In genomic region chr9:52472859-52473258, GRCm38 (mm10) we compare ENCODE assay signal across 13 mouse cellular contexts.
DNase-seq lines count a peak whose midpoint lies in the region; ATAC-seq and TF ChIP-seq lines count a peak whose summit lies in the region.
"Had no signal": no experiment of that assay in that cellular context is flagged by ENCODE, and none has a peak within 500 bp of the region (broad histone marks: within the 10 kb centered on the region; RNA-seq: fewer than 3 reads in every experiment).

No protein-coding gene starts in this region.

- H3K4me1 ChIP-seq in cerebellum, adult 2 months (ENCODE audit: control insufficient read depth, insufficient read depth, low read length) = peaks cover 9% of the 10 kb centered on the region
- no peaks in the 10 kb centered on the region for H3K4me1 ChIP-seq in midbrain, postnatal 0 days (ENCODE audit: insufficient read depth, low read length)
- H3K4me1 ChIP-seq in midbrain, embryonic 15.5 days = no peaks in the 10 kb centered on the region
- H3K4me1 ChIP-seq in neural tube, embryonic 14.5 days (ENCODE audit: control insufficient read depth, insufficient read depth, low read length) = no peaks in the 10 kb centered on the region; the same call in 1 of the 2 replicates

- no peak for ATAC-seq in midbrain, postnatal 0 days (ENCODE audit: low FRiP score)
- ATAC-seq in midbrain, embryonic 15.5 days (replicated peaks) = no peak
- ATAC-seq in neural tube, embryonic 14.5 days (ENCODE audit: low read depth) = no peak; the same call in 1 of the 2 replicates
- ATAC-seq: CD4-positive, CD25-positive, alpha-beta regulatory T cell, adult 4 months had no signal

- H3K36me3 ChIP-seq in midbrain, postnatal 0 days (ENCODE audit: insufficient read depth, low read length) = no peaks in the 10 kb centered on the region
- H3K36me3 ChIP-seq in midbrain, embryonic 15.5 days (replicated peaks) = no peaks in the 10 kb centered on the region
- no peaks in the 10 kb centered on the region for H3K36me3 ChIP-seq in neural tube, embryonic 14.5 days (ENCODE audit: control insufficient read depth, insufficient read depth, low read length)
- H3K36me3 ChIP-seq: limb, embryonic 13.5 days had no signal

- H3K9ac ChIP-seq in midbrain, postnatal 0 days (replicated peaks; ENCODE audit: low read length, poor library complexity, severe bottlenecking) = no peak overlapping the region
- H3K9ac ChIP-seq in midbrain, embryonic 15.5 days = no peak overlapping the region
- no peak overlapping the region for H3K9ac ChIP-seq in neural tube, embryonic 14.5 days (replicated peaks; ENCODE audit: low read depth, low read length)
- H3K9ac ChIP-seq: limb, embryonic 13.5 days had no signal

- intact Hi-C loops in heart, postnatal 25 days (cut with DNase I) = no loop called here

- no peak overlapping the region for H3K4me3 ChIP-seq in cerebellum, adult 2 months (replicated peaks; ENCODE audit: insufficient read depth, low read depth, low read length)
- no peak overlapping the region for H3K4me3 ChIP-seq in midbrain, postnatal 0 days (ENCODE audit: low read depth, low read length)
- no peak overlapping the region for H3K4me3 ChIP-seq in midbrain, embryonic 15.5 days
- H3K4me3 ChIP-seq in neural tube, embryonic 14.5 days (ENCODE audit: low read depth, low read length) = no peak overlapping the region
- H3K4me3 ChIP-seq: limb, embryonic 13.5 days had no signal

- no peak overlapping the region for H3K4me2 ChIP-seq in midbrain, postnatal 0 days (ENCODE audit: low read depth, low read length, poor library complexity, severe bottlenecking)
- no peak overlapping the region for H3K4me2 ChIP-seq in midbrain, embryonic 15.5 days
- no peak overlapping the region for H3K4me2 ChIP-seq in neural tube, embryonic 14.5 days (ENCODE audit: low read depth, low read length)
- H3K4me2 ChIP-seq: limb, embryonic 13.5 days had no signal

- 11% methylated on average over 8 of the region's 8 CpGs for WGBS in cerebellum, adult 2 months
- 73% methylated on average over 8 of the region's 8 CpGs for WGBS in midbrain, postnatal 0 days
- WGBS in midbrain, embryonic 15.5 days = 79% methylated on average over 8 of the region's 8 CpGs
- 63% methylated on average over 8 of the region's 8 CpGs for WGBS in neural tube, embryonic 14.5 days

- no peak for TF ChIP-seq POLR2A in cerebellum, adult 2 months (IDR thresholded peaks at IDR 0.05; ENCODE audit: borderline replicate concordance, insufficient read depth, low read length)

- H3K27me3 ChIP-seq in cerebellum, adult 2 months (ENCODE audit: control insufficient read depth, insufficient read depth, low read length) = no peaks in the 10 kb centered on the region
- H3K27me3 ChIP-seq in midbrain, postnatal 0 days (ENCODE audit: insufficient read depth, low read length) = no peaks in the 10 kb centered on the region
- H3K27me3 ChIP-seq in midbrain, embryonic 15.5 days (replicated peaks) = no peaks in the 10 kb centered on the region
- H3K27me3 ChIP-seq in neural tube, embryonic 14.5 days (ENCODE audit: control insufficient read depth, insufficient read depth, low read length) = no peaks in the 10 kb centered on the region
- H3K27me3 ChIP-seq: limb, embryonic 13.5 days had no signal

- no peak for TF ChIP-seq CTCF in cerebellum, adult 2 months (IDR thresholded peaks at IDR 0.05; ENCODE audit: borderline replicate concordance, insufficient read depth, low read depth, low read length)
- no peak for TF ChIP-seq CTCF in midbrain, postnatal 0 days (IDR thresholded peaks at IDR 0.05)

- H3K9me3 ChIP-seq in midbrain, postnatal 0 days (ENCODE audit: low read length) = no peaks in the 10 kb centered on the region
- no peaks in the 10 kb centered on the region for H3K9me3 ChIP-seq in midbrain, embryonic 15.5 days
- H3K9me3 ChIP-seq in neural tube, embryonic 14.5 days (ENCODE audit: control insufficient read depth, low read length) = no peaks in the 10 kb centered on the region
- H3K9me3 ChIP-seq: limb, embryonic 13.5 days had no signal

- DNase-seq in cerebellum, adult 2 months = peak; percentile 27 to 64
- no peak for DNase-seq in cerebellum, adult 11 months
- DNase-seq in midbrain, postnatal 0 days (ENCODE audit: low spot score) = peak; percentile 73
- DNase-seq in cerebellum, postnatal 25 days = peak; percentile 46 to 68
- no peak for DNase-seq in kidney, adult 18-20 months
- DNase-seq in heart, postnatal 25 days (ENCODE audit: low spot score) = no peak
- DNase-seq: gastrocnemius, postnatal 25 days; heart, postnatal 36 days; lung, postnatal 10 days had no signal

- no peak overlapping the region for H3K27ac ChIP-seq in cerebellum, adult 2 months (ENCODE audit: insufficient read depth, low read length)
- H3K27ac ChIP-seq in midbrain, postnatal 0 days (ENCODE audit: low read depth, low read length) = no peak overlapping the region
- H3K27ac ChIP-seq in midbrain, embryonic 15.5 days = no peak overlapping the region
- H3K27ac ChIP-seq in neural tube, embryonic 14.5 days (ENCODE audit: low read depth, low read length) = 0 out of 2 replicates have a peak overlapping the region, but pooled peaks have one; percentile 40
- H3K27ac ChIP-seq: limb, embryonic 13.5 days had no signal

Comparison
In these comparisons a context has a peak if more than half of its experiments do, and no peak if none do; other contexts are left out.
1. DNase-seq: peak in cerebellum, adult 2 months (2 of 2), midbrain, postnatal 0 days (single experiment) and cerebellum, postnatal 25 days (2 of 2); none in cerebellum, adult 11 months (single experiment), kidney, adult 18-20 months (single experiment) and heart, postnatal 25 days (single experiment).